Mouse (Mus musculus): ENCODE data around the gene Ccnl2.
"Not testable (repeated sequence)": the region's sequence is repeated elsewhere in the genome, so short reads cannot be mapped to it uniquely, and the experiment has no call there.

Gene Ccnl2

GRCm38 (mm10) chr4:155811929-155812664 lies at the start of gene Ccnl2:
TSS of gene Ccnl2 (plus strand) at chr4:155812489.
- DNase-seq (ENCODE audit: low read depth, low spot score), result peak; percentile 96

DNA sequence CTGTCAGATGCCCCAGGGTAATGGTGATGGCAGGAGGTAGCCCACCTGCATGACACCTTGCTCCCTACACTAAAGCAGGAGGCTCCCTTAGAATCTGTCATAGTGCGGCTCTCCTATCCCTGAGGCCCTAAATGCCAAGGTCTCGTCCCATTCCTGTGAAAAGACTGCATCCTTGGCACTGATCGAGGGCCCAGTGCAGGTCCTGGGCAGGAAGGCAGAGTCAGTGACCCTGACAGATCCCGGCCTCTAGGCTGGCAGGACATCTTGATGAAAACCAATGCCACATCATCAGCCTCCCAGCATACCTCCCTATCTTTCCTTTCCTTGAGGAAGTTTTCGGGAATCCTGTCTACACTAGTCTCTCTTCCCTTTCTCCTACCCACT lies 42.8 kb upstream of the Ccnl2 start:
- DNase-seq (ENCODE audit: low read depth, low spot score), result no peak

GRCm38 (mm10) chr4:155769880-155770512 lies 42.3 kb upstream of the Ccnl2 start:
- DNase-seq (ENCODE audit: low read depth, low spot score), result peak; percentile 81

DNA sequence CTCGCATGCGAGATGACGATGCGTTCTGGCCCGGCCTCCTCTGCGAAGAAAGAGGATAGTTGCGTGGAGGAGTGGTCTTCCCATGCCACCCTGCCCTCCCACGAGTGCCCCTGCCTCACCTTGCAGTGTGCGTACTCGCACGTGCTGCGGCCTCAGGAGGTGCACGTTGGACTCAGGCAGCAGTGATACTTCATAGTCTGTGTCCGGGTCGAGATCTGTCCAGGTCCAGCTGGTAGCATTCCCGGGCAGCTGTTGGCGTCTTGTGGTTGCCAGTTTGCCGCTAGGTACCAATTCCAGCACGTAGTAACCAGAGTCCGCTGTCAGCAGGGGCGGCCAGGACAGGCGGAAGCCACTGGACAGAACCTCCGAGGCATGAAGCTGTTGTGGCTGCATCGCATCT lies 41.7 kb upstream of the Ccnl2 start:
- no peak for DNase-seq (ENCODE audit: low read depth, low spot score)

DNA sequence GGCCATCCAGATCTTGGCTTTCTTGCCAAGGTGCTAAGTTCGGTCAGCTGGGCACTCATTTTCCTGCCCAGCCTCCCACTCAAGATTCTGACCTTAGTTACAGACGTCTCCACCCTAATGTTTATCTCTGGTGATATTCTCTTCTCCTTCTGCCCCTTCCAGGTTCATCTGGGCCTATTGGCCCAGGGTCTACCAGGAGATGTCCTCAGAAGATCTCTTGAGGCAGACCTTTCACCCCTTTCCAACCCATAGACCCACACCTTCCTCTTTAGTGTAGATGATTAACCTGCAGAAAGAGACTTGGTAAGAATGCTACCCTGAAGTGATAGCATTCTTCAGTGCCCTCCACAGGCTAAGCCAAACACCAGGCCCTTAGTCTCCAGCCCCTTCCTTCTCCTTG lies 40.6 kb upstream of the Ccnl2 start:
- no peak for DNase-seq (ENCODE audit: low read depth, low spot score)

DNA sequence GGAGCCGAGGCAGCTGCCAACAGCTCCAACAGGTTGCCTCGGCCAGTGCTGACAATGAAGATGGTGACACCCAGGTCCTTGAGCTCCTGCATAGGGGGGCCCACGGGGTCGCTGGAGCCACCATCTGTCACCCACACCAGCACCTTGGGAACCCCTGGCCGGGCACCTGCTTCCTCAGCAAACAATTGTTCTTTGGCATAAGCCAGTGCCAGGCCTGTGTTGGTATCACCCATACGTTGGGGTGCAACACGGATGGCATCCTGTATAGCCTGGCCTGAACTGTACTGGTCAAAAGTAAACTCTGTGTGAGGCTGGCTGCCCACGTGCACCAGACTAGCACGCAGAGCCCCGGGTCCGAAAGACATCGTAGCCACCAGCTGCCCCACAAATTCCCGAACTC lies 39.5 kb upstream of the Ccnl2 start:
- no peak for DNase-seq (ENCODE audit: low read depth, low spot score)

- DNase-seq (ENCODE audit: low read depth, low spot score), result no peak
Observed at GRCm38 (mm10) chr4:155773335-155774078, 38.8 kb upstream of the Ccnl2 start.

DNA sequence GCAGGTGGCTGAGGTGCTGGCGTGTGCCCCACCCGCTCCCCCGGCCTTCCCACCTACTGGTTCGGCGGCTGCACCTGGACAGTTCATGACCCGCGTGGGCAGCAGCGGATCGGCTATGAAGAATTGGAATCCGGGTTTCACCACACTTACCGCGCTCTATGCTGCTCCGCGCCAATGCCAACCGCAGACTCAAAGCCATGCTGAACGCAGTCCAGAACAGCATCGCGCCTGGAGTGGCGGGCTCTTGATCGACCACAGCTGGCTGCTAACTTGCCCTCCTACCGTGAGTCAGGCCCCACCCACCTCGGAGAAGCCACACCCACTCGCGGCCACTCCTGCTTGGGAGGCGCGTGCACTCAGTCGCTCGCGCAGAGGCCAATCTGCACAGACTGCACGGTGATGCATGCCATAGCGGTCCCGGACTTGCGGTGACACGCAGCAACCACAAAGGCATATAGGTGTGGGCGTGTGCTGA lies 38.0 kb upstream of the Ccnl2 start, which contains the start of gene Vwa1:
Gene Vwa1, minus strand, starts transcription at position 419 of the 475 bp plus-strand sequence.
- DNase-seq (ENCODE audit: low read depth, low spot score), result peak; percentile 89

DNA sequence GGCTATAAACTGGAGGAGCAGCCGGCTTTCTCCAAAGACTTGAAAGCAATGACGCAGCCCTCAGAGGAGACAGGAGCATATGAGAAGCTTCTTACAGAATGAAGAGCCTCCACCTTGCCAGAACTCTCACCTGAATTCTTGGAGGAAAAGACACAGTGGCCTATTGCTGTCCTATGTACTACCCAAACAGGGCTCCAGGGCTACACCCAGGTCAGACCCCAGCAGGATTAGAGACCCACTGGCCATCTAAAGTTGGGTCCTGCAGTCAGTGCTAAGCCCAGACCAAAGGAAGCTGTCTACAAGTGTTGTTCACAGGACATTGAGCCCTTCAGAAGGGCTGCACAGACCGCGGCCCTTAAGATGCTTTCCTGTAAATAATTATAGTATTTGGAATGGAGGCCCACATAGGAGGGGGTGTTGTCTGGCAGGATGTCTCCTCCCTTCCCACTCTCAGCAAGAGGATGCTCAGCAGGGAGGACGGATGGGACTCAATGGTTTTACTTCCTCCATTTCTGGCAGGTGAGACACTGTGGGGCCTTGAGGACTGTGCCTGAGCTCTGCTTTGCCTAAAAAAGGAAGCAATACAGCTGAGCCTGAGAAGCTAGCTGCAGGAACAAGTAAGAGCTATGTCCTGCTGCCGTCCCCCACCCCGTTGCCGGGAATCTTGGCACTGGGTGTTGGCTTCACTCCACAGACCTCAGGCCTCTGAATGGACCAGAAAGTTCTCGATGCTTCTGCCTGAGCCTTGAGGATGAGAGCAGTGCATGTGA lies 37.1 kb upstream of the Ccnl2 start:
- DNase-seq (ENCODE audit: low read depth, low spot score), result peak; percentile 49

DNA sequence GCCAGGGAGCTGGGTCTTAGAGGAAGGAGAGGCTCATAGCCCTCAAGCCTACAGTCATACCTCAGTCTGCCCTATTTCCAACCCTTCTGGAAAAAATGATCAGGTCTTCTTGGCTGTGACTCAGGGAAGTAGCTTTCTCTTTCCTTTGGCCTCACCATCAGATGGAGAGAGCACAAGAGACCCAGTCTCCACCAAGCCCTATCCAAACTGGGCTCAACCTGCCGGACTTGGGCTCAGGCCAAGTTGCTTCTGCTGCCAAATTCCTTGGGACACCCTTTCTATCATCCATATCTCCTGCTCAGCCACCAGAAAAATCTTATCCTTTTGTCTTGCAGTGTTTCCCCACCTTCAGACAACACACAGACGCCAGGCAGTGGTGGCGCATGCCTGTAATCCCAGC lies 36.4 kb upstream of the Ccnl2 start:
- DNase-seq (ENCODE audit: low read depth, low spot score), result no peak

DNA sequence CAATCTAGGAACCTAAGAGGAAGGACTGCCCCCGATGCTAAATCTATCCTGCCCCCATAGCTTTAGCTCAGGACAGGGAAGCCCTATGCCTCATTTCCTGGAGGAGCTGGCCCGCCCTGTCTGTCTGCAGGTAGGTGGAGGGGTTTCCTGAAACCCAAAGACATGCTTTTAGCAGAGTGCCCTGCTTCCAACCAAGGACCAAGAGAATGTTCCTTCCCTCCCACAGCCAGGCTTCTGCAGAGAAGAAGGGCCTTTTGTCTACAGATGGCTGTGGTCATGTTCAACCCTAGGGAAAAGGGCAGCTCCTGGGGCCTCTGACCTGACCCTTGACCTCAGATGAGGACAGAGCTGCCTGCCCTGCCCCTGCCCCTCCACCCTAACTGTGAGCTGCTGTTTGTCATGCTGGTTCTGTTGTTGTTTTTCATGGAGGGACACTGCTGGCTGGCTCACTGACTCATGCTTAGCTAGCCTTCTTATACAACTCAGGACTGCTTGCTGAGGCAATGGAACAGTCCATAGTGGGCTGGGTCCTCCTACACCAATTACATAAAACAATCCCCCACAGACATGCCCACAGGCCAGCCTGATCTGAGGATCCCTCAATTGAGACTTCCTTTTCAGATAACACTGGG lies 35.5 kb upstream of the Ccnl2 start:
- DNase-seq (ENCODE audit: low read depth, low spot score), result no peak

DNA sequence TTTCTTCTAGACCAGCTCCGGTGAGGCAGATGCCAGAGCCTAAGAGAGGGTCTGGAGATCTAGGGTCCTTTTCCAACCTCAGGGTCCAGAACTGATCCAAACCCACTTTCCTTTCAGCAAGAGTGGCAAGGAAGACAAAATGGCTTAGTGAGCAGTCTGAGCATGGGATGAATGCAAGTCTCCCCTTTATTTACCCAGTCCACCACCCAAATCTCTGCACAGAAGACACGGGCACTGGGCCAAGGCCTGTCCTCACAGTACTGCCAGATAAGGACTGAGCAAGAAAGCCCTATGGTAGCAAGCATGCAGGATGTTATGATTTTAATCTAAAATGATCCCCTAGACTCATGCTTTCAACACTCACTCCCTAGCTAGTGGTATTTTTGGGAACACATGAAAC lies 34.5 kb upstream of the Ccnl2 start:
- DNase-seq (ENCODE audit: low read depth, low spot score), result no peak

DNA sequence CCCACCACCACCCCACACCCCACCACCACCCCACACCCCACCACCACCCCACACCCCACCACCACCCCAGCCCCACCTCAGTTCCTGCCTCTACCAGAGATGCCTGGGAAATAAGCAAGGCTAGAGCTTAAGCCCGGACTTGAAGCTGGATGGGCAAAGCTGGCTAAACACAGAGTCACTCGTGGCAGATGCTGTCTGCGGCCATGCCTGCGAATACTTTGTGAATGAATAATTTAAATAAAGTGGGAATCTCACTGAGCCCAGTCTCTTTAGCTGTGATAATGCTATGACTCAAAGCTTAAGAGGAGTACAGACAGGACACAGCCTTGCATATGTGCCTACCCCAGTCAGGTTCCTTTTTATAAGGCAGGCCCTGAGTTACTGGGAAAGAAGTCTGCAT lies 32.8 kb upstream of the Ccnl2 start:
- no peak for DNase-seq (ENCODE audit: low read depth, low spot score)

GRCm38 (mm10) chr4:155780895-155781294 lies 31.4 kb upstream of the Ccnl2 start:
- no peak for DNase-seq (ENCODE audit: low read depth, low spot score)

DNA sequence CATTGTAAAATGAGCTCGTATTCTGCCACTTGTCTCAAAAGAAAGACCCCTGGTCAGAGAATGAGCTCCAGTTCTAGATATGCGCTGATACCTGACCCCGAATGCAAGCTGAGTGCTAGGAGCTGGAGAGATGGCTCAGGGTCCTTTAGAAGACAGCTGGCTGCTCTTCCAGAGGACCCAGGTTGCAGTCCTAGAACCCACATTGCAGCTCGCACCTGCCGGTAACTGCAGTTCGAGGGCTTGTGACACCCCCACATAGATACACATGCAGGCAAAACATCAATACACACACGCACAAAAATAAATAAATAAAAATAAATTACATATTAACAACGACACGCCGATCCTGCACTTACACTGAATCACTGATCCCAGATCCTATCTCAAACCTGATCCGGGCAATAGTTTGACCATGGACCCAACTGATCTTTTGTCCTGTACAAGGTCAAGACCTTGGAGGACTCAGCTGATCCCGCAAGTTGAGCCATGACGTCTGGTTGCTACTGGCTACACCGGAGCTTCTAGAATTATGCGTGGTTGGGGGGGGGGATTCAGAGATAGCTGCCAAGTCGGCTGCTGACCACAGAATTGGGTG lies 28.7 kb upstream of the Ccnl2 start:
- DNase-seq (ENCODE audit: low read depth, low spot score), result peak; percentile 45

DNA sequence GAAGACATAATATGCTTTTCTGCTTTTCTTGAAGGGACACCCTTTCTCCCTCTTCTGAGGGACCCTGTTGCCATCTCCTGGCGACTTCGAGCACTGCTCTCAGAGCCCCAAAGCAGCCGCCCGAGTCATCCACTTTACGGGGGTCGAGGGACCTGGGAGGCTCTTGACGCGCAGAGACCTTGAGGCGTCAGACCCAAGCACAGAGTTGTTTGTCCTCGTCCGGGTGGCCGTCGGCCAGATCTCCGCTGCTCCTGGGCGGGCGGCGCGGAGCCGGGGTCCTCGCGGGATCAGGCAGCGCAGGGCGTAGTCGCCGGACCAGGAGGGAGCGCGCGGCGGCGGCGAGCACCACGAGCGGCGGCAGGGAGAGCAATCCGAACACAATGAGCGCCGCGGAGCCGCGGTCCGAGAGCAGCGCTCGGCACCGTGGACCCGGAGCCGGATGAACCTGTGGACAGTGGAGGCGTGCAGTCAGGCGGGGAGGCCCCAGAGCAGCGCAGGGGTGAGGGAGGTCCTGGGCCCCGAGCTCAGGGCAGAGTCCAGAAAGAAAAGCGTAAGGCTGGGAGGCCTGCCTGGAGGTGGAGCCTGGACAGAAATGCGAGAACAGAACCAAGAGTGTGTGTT lies 28.1 kb upstream of the Ccnl2 start:
- peak; percentile 72 for DNase-seq (ENCODE audit: low read depth, low spot score)

DNA sequence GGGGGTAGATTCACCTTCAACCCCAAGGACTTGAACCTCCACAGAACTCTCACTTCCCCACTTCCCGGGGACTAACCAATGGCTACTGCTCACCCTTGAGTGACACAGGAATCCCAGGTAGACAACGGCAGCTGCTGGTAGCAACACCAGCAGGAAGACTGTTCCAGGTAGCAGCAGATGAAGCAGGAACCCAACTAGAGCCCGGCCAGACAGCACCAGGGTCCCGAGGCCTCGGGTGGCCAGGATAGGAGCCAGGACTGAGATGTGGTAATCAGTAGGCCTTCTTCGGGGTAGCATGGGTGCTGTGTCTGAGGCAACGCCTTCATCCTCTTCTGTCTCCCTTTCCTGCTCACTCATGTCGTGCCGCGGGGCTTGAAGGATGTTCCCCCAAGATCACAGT lies 27.0 kb upstream of the Ccnl2 start:
- no peak for DNase-seq (ENCODE audit: low read depth, low spot score)

DNA sequence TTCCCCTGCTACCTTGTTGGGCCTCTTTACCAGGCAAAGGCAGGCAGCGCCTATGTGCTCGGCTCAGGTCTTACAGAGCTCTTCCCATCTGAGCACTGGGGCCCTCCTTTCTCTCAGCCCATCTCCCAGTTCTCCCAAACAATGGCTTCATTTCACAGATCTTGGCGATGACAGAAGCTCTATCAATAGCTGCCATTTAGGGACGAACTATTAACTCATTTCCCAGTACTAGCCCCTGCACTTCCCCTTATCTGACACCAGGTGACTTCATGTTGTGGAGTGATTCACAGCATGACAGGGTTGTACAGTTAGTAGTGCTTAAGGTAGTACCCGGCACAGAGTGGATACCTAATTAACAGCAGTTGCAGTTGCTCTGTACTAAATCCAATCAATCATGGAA lies 26.5 kb upstream of the Ccnl2 start, which contains the start of gene Tmem88b:
Gene Tmem88b, minus strand, starts transcription at position 56 of the 400 bp plus-strand sequence.
- DNase-seq (ENCODE audit: low read depth, low spot score), result peak; percentile 55

- DNase-seq (ENCODE audit: low read depth, low spot score), result no peak
Observed at GRCm38 (mm10) chr4:155788300-155788699, 24.0 kb upstream of the Ccnl2 start.

DNA sequence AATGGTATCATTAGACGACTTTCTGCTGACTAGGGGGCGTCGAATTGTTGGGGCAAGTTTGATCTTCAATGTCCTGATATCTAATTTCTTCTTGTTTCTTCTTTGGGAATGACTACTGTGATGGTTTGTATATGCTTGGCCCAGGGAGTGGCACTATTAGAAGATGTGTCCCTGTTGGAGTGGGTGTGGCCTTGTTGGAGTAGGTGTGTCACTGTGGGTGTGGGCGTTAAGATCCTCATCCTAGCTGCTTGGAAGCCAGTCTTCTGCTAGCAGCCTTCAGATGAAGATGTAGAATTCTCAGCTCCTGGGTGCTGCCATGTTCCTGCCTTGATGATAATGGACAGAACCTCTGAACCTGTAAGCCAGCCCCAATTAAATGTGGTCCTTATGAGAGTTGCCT lies 23.5 kb upstream of the Ccnl2 start:
- DNase-seq (ENCODE audit: low read depth, low spot score), result not testable (repeated sequence)
